Mouse (Mus musculus): Measurements from ENCODE around the gene Gm10260. TPM values are rescaled to one million over a fixed set of nuclear protein-coding genes. Genes with fewer than 3 reads are reported as not detected.
A peak's percentile ranks its signal among the peaks of the same experiment; 100 is the strongest.

The Gm10260 gene
- total and polyA plus RNA-seq, 2 experiments from 2014 or later: 4.3 to 20.2 TPM

- WGBS: 87% methylated on average over 7 of the region's 7 CpGs
- H3K36me3 ChIP-seq (ENCODE audit: insufficient read depth, low read length): no peaks in the 10 kb centered on the region
- ATAC-seq (ENCODE audit: low FRiP score): no peak
These were observed 21.2 kb upstream of the Gm10260 start for GRCm38 (mm10) chr13:97781637-97782036.

DNA sequence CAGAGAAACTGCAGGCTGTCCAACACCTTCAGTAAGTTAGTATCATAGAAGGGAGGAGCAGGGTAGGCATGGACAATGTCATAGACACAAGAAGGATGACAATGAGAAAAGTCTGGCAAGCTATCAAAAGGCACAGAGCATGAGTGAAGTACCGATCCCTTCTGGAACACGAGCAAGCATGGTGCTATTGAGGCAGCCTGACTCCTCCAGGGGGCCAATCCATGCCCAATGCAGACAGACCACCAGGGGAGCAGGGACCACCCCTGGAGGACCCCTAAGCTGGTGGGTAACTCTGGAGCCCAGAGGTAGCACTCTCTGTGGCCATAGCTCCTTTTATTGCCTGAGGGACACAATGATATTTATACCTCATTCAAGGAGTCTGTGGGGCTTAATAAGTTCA is 20.1 kb upstream of the Gm10260 start:
- Histone ChIP-seq H3K4me3 (ENCODE audit: low read depth, low read length) (no peak overlapping the region), H3K9me3 (ENCODE audit: low read length) (no peaks in the 10 kb centered on the region), H3K4me2 (ENCODE audit: low read depth, low read length, poor library complexity, severe bottlenecking) (no peak overlapping the region), H3K27me3 (ENCODE audit: insufficient read depth, low read length) (no peaks in the 10 kb centered on the region), H3K27ac (ENCODE audit: low read depth, low read length) (no peak overlapping the region), H3K4me1 (ENCODE audit: insufficient read depth, low read length) (no peaks in the 10 kb centered on the region), H3K9ac (replicated peaks; ENCODE audit: low read length, poor library complexity, severe bottlenecking) (no peak overlapping the region), H3K36me3 (ENCODE audit: insufficient read depth, low read length) (no peaks in the 10 kb centered on the region)
- WGBS: 78% methylated on average over 2 of the region's 2 CpGs
- DNase-seq (ENCODE audit: low spot score): no peak
- TF ChIP-seq CTCF (IDR thresholded peaks at IDR 0.05): no peak
- no peak for ATAC-seq (ENCODE audit: low FRiP score)

More at GRCm38 (mm10) chr13:97781637-97782036, 21.2 kb upstream of the Gm10260 start:
- H3K9me3 ChIP-seq (ENCODE audit: low read length): no peaks in the 10 kb centered on the region
- H3K4me1 ChIP-seq (ENCODE audit: insufficient read depth, low read length): no peaks in the 10 kb centered on the region
- TF ChIP-seq CTCF (IDR thresholded peaks at IDR 0.05): no peak
- H3K9ac ChIP-seq (replicated peaks; ENCODE audit: low read length, poor library complexity, severe bottlenecking): no peak overlapping the region
- no peak for DNase-seq (ENCODE audit: low spot score)
- no peak overlapping the region for H3K4me3 ChIP-seq (ENCODE audit: low read depth, low read length)
- no peak overlapping the region for H3K27ac ChIP-seq (ENCODE audit: low read depth, low read length)
- no peak overlapping the region for H3K4me2 ChIP-seq (ENCODE audit: low read depth, low read length, poor library complexity, severe bottlenecking)
- H3K27me3 ChIP-seq (ENCODE audit: insufficient read depth, low read length): no peaks in the 10 kb centered on the region

DNA sequence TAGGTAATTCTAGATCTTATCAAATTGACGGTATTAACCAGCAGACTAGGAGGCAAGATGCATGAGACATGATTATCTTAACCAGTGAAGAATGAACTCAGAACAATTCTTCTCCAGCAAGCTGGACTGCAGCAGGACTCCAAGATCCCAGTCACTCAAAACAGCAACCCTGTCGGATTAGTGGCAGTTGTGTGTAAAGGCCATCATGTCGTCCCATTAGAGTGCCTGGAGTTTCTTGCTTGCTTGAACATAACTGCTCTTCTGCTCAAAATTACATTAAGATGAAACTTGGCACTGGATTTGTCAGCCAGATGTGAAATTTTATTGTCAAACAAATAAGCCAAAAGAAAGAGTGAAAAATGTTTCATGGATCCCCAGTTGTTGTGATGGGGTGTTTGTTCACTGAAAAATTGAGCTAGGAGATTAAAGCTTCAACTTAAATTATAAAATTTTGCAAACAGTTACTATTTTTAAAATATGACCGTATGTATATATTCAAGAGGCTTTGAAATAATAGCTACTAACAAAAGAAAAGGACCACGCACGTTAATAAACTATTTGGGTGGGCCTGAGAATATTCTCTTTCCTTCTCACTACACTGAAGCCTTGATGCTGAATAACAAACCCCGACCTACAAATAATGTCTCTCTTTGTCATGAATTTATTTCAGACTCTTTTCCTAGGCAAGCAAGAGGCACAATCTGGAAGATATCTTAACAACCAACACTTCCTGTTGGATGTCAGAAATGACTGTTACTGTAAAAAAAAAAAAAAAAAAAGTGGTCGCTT is 19.4 kb upstream of the Gm10260 start:
- Histone ChIP-seq H3K36me3 (ENCODE audit: insufficient read depth, low read length) (no peaks in the 10 kb centered on the region), H3K27me3 (ENCODE audit: insufficient read depth, low read length) (no peaks in the 10 kb centered on the region), H3K4me2 (ENCODE audit: low read depth, low read length, poor library complexity, severe bottlenecking) (no peak overlapping the region), H3K4me1 (ENCODE audit: insufficient read depth, low read length) (no peaks in the 10 kb centered on the region), H3K9ac (replicated peaks; ENCODE audit: low read length, poor library complexity, severe bottlenecking) (no peak overlapping the region), H3K9me3 (ENCODE audit: low read length) (no peaks in the 10 kb centered on the region), H3K27ac (ENCODE audit: low read depth, low read length) (no peak overlapping the region), H3K4me3 (ENCODE audit: low read depth, low read length) (no peak overlapping the region)
- 84% methylated on average over 8 of the region's 8 CpGs for WGBS
- ATAC-seq (ENCODE audit: low FRiP score) (no peak), DNase-seq (ENCODE audit: low spot score) (no peak)
- TF ChIP-seq CTCF (IDR thresholded peaks at IDR 0.05): no peak

GRCm38 (mm10) chr13:97778698-97779194 is 18.3 kb upstream of the Gm10260 start:
- no peaks in the 10 kb centered on the region for H3K4me1 ChIP-seq (ENCODE audit: insufficient read depth, low read length)
- H3K27me3 ChIP-seq (ENCODE audit: insufficient read depth, low read length): no peaks in the 10 kb centered on the region
- ATAC-seq (ENCODE audit: low FRiP score): no peak
- H3K4me3 ChIP-seq (ENCODE audit: low read depth, low read length): no peak overlapping the region
- H3K4me2 ChIP-seq (ENCODE audit: low read depth, low read length, poor library complexity, severe bottlenecking): no peak overlapping the region
- H3K9me3 ChIP-seq (ENCODE audit: low read length): no peaks in the 10 kb centered on the region
- no peak for DNase-seq (ENCODE audit: low spot score)
- H3K9ac ChIP-seq (replicated peaks; ENCODE audit: low read length, poor library complexity, severe bottlenecking): no peak overlapping the region
- no peak for TF ChIP-seq CTCF (IDR thresholded peaks at IDR 0.05)
- H3K27ac ChIP-seq (ENCODE audit: low read depth, low read length): no peak overlapping the region
- WGBS: 93% methylated on average over 5 of the region's 5 CpGs
- no peaks in the 10 kb centered on the region for H3K36me3 ChIP-seq (ENCODE audit: insufficient read depth, low read length)

GRCm38 (mm10) chr13:97777667-97778066 is 17.2 kb upstream of the Gm10260 start:
- H3K27me3 ChIP-seq (ENCODE audit: insufficient read depth, low read length): no peaks in the 10 kb centered on the region
- H3K4me3 ChIP-seq (ENCODE audit: low read depth, low read length): no peak overlapping the region
- H3K9ac ChIP-seq (replicated peaks; ENCODE audit: low read length, poor library complexity, severe bottlenecking): no peak overlapping the region
- no peaks in the 10 kb centered on the region for H3K4me1 ChIP-seq (ENCODE audit: insufficient read depth, low read length)
- ATAC-seq (ENCODE audit: low FRiP score) (no peak), DNase-seq (ENCODE audit: low spot score) (no peak)
- no peak overlapping the region for H3K4me2 ChIP-seq (ENCODE audit: low read depth, low read length, poor library complexity, severe bottlenecking)
- no peaks in the 10 kb centered on the region for H3K36me3 ChIP-seq (ENCODE audit: insufficient read depth, low read length)
- no peaks in the 10 kb centered on the region for H3K9me3 ChIP-seq (ENCODE audit: low read length)
- no peak overlapping the region for H3K27ac ChIP-seq (ENCODE audit: low read depth, low read length)
- no peak for TF ChIP-seq CTCF (IDR thresholded peaks at IDR 0.05)
- WGBS: 84% methylated on average over 2 of the region's 2 CpGs

GRCm38 (mm10) chr13:97776702-97777101 is 16.3 kb upstream of the Gm10260 start:
- peak; percentile 80 for DNase-seq (ENCODE audit: low spot score)
- Histone ChIP-seq H3K4me3 (ENCODE audit: low read depth, low read length) (no peak overlapping the region), H3K9ac (replicated peaks; ENCODE audit: low read length, poor library complexity, severe bottlenecking) (no peak overlapping the region), H3K36me3 (ENCODE audit: insufficient read depth, low read length) (no peaks in the 10 kb centered on the region), H3K27ac (ENCODE audit: low read depth, low read length) (no peak overlapping the region), H3K4me1 (ENCODE audit: insufficient read depth, low read length) (no peaks in the 10 kb centered on the region), H3K4me2 (ENCODE audit: low read depth, low read length, poor library complexity, severe bottlenecking) (no peak overlapping the region), H3K27me3 (ENCODE audit: insufficient read depth, low read length) (no peaks in the 10 kb centered on the region), H3K9me3 (ENCODE audit: low read length) (no peaks in the 10 kb centered on the region)
- no peak for TF ChIP-seq CTCF (IDR thresholded peaks at IDR 0.05)
- no peak for ATAC-seq (ENCODE audit: low FRiP score)
- WGBS: 51% methylated on average over 3 of the region's 3 CpGs

Measured in midbrain, postnatal 0 days (tissue).